Mouse (Mus musculus) myocyte (in vitro differentiated cells): ENCODE measurements at regions not wholly inside any gene's neighbourhood (a gene's known extent, or its start where the extent isn't known, plus 50 kb on each side); places are given as distances from the start of the nearest gene placed in this dataset.

ENCODE experiments used
- MYOD1 ChIP-seq, 3 experiments: IDR thresholded peaks; one replicate each; pipeline ENCODE4 v1.6.1; 2011; ENCODE audit warnings: control low read depth in 2 of 3, low read depth in 2 of 3, mild to moderate bottlenecking in 2 of 3, moderate library complexity in 1 of 3; ENCODE audit not compliant: insufficient read length in 2 of 3, control insufficient read depth in 1 of 3
- POLR2A ChIP-seq: IDR thresholded peaks from one replicate; pipeline ENCODE4 v1.6.1; 2011; ENCODE audit warnings: low read depth, mild to moderate bottlenecking, control low read depth, moderate library complexity; ENCODE audit not compliant: insufficient read length
- TCF3 ChIP-seq: IDR thresholded peaks from one replicate; pipeline ENCODE4 v1.6.1; 2011; ENCODE audit warnings: low read depth, control low read depth; ENCODE audit not compliant: insufficient read length
- USF1 ChIP-seq: IDR thresholded peaks from one replicate; pipeline ENCODE4 v1.6.1; 2011; ENCODE audit warnings: low read depth, mild to moderate bottlenecking, control low read depth, moderate library complexity

- no peak for TF ChIP-seq POLR2A
- TF ChIP-seq USF1: no peak
- TF ChIP-seq MYOD1 (IDR thresholded peaks at IDR 0.05; ENCODE audit: control insufficient read depth in 1 of 3, insufficient read length in 2 of 3, low read depth in 2 of 3): peak in 2 of 3 experiments; percentile 39 to 65
- TF ChIP-seq TCF3: no peak
These were observed 115.3 kb upstream of the Igf1 start for GRCm38 (mm10) chr10:87742766-87743165.
